Mouse (Mus musculus) embryo, embryonic 11 days (tissue): ENCODE measurements around the gene Faim.

Experiments
- DNase-seq: peaks from one replicate; pipeline ENCODE4 v3.0.0-alpha.2; 2015

The Faim gene

GRCm38 (mm10) chr9:98985800-98986475 lies at the start of gene Faim:
Gene Faim (plus strand): TSS chr9:98986373.
- peak; percentile 100 for DNase-seq

GRCm38 (mm10) chr9:98939290-98939689 lies 46.9 kb upstream of the Faim start:
- no peak for DNase-seq

- peak; percentile 66 for DNase-seq
These were observed 33.8 kb upstream of the Faim start for GRCm38 (mm10) chr9:98952171-98953050.

- no peak for DNase-seq
These were observed 32.9 kb upstream of the Faim start for GRCm38 (mm10) chr9:98953291-98953690.

- DNase-seq, result no peak
These were observed 32.3 kb upstream of the Faim start for GRCm38 (mm10) chr9:98953830-98954229.

GRCm38 (mm10) chr9:98954391-98955102 lies 31.6 kb upstream of the Faim start:
- DNase-seq, result no peak

- DNase-seq, result peak; percentile 80
These were observed 31.0 kb upstream of the Faim start, which contains the start of gene Foxl2 for GRCm38 (mm10) chr9:98955103-98955715. Gene Foxl2 (plus strand): TSS chr9:98955288.

GRCm38 (mm10) chr9:98955716-98956224 lies 30.4 kb upstream of the Faim start:
- DNase-seq, result peak; percentile 75

- DNase-seq, result peak; percentile 74
These were observed 29.4 kb upstream of the Faim start for GRCm38 (mm10) chr9:98956591-98957381.

- DNase-seq, result peak; percentile 44
These were observed 28.3 kb upstream of the Faim start for GRCm38 (mm10) chr9:98957751-98958351.

GRCm38 (mm10) chr9:98958628-98959027 lies 27.5 kb upstream of the Faim start:
- DNase-seq, result no peak

GRCm38 (mm10) chr9:98959851-98960250 lies 26.3 kb upstream of the Faim start:
- DNase-seq, result no peak

- DNase-seq, result no peak
These were observed 25.8 kb upstream of the Faim start for GRCm38 (mm10) chr9:98960348-98960747.

GRCm38 (mm10) chr9:98961591-98962477 lies 24.3 kb upstream of the Faim start:
- DNase-seq, result peak; percentile 53

- peak; percentile 52 for DNase-seq
These were observed 23.6 kb upstream of the Faim start for GRCm38 (mm10) chr9:98962478-98963142.

GRCm38 (mm10) chr9:98963661-98964060 lies 22.5 kb upstream of the Faim start:
- no peak for DNase-seq

GRCm38 (mm10) chr9:98965084-98965483 lies 21.1 kb upstream of the Faim start:
- DNase-seq, result peak; percentile 75

- DNase-seq, result peak; percentile 76
These were observed 13.1 kb upstream of the Faim start for GRCm38 (mm10) chr9:98973101-98973521.

GRCm38 (mm10) chr9:98973561-98973960 lies 12.6 kb upstream of the Faim start:
- no peak for DNase-seq

- DNase-seq, result no peak
These were observed 11.3 kb upstream of the Faim start for GRCm38 (mm10) chr9:98974898-98975297.
